In the genomic region with DNA sequence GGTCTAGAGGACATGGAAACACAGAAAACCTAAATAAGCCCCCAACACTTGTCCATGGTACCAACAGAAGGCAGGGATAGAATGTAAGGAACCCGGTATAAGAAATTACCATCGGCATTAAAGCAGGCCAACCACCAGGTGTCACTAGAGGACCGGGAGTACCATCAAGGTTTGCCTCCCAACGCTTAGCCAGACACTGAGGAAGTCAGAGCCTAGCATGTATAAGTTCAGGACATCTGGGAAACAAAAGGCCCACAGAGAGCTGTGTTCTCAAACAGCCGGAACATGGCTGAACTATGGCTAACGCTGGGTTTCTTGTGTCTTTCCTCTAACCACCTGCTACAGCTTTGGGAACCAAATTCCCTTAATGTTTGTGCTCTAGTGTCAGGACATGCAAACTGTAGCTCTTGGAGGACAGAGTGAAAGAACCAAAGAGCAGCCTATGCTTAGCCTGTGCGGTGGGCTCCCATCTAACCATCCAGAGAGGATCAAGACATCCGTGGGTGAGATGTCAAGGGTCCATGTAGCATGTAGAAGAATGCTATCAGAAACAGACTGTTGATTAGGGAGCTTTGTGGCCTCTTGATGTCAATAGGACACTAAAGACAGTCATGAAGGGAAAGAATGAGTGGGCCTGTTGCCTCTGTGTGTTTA, we compare ENCODE assay signal across 9 mouse cellular contexts. TPM values are rescaled to one million over a fixed set of nuclear protein-coding genes. Genes with fewer than 3 reads are reported as not detected.
DNase-seq lines count a peak whose midpoint lies in the region; ATAC-seq and TF ChIP-seq lines count a peak whose summit lies in the region.
"Had no signal": no experiment of that assay in that cellular context is flagged by ENCODE, and none has a peak within 500 bp of the region (broad histone marks: within the 10 kb centered on the region; RNA-seq: fewer than 3 reads in every experiment).

No protein-coding gene starts in this region.

- H3K4me2 ChIP-seq in kidney, embryonic 14.5 days (replicated peaks; ENCODE audit: low read depth, low read length), result no peak overlapping the region
- no peak overlapping the region for H3K4me2 ChIP-seq in neural tube, embryonic 11.5 days (ENCODE audit: low read depth)

- no peaks in the 10 kb centered on the region for H3K9me3 ChIP-seq in kidney, embryonic 14.5 days (ENCODE audit: control insufficient read depth, low read length)
- H3K9me3 ChIP-seq in neural tube, embryonic 11.5 days (ENCODE audit: control insufficient read depth, low read length), result no peaks in the 10 kb centered on the region

- H3K4me3 ChIP-seq in kidney, embryonic 14.5 days (ENCODE audit: low read length), result no peak overlapping the region
- no peak overlapping the region for H3K4me3 ChIP-seq in liver, adult 2 months (ENCODE audit: insufficient read depth, low read depth, low read length)
- H3K4me3 ChIP-seq in neural tube, embryonic 11.5 days (ENCODE audit: low read depth, low read length), result no peak overlapping the region
- H3K4me3 ChIP-seq: erythroblast, embryonic 14.5 days had no signal

- peaks cover 4% of the 10 kb centered on the region; the same call in 1 of the 2 replicates for H3K4me1 ChIP-seq in kidney, embryonic 14.5 days (ENCODE audit: control insufficient read depth, insufficient read depth, low read length)
- peaks cover 18% of the 10 kb centered on the region for H3K4me1 ChIP-seq in liver, adult 2 months (ENCODE audit: control insufficient read depth, insufficient read depth, low read length)
- no peaks in the 10 kb centered on the region for H3K4me1 ChIP-seq in neural tube, embryonic 11.5 days (ENCODE audit: control insufficient read depth, insufficient read depth, low read length)

- no peak overlapping the region for H3K9ac ChIP-seq in kidney, embryonic 14.5 days (ENCODE audit: low read depth, low read length)
- H3K9ac ChIP-seq in liver, adult 2 months (ENCODE audit: low read depth, low read length), result no peak overlapping the region
- H3K9ac ChIP-seq in neural tube, embryonic 11.5 days (ENCODE audit: low read length), result no peak overlapping the region

- ATAC-seq in kidney, embryonic 14.5 days (ENCODE audit: low FRiP score, low TSS enrichment), result peak; percentile 67
- ATAC-seq in neural tube, embryonic 11.5 days (ENCODE audit: insufficient read depth, low FRiP score, low TSS enrichment), result peak; percentile 69; the same call in 1 of the 2 replicates

- peak; percentile 79 for DNase-seq in 416B (ENCODE audit: low read depth)
- DNase-seq in ZHBTc4 (ENCODE audit: low read depth, low spot score), result peak; percentile 74
- DNase-seq in embryo, embryonic 10.5 days (ENCODE audit: low spot score), result peak; percentile 88
- peak; percentile 16 for DNase-seq in gastrocnemius, postnatal 25 days
- DNase-seq in liver, adult 2 months (ENCODE audit: extremely low read depth, low read depth, low spot score), result peak; percentile 63
- DNase-seq in neural tube, embryonic 11.5 days (ENCODE audit: low spot score), result peak; percentile 83
- peak; percentile 40 for DNase-seq in telencephalon, adult 2 months (ENCODE audit: low read depth, low spot score)

- no peaks in the 10 kb centered on the region; the same call in 1 of the 2 replicates for H3K79me2 ChIP-seq in liver, adult 2 months (ENCODE audit: control insufficient read depth, insufficient read depth, low read length)

- TF ChIP-seq CTCF in liver, adult 2 months (IDR thresholded peaks at IDR 0.05; ENCODE audit: low read depth, low read length), result peak; percentile 75

- H3K27me3 ChIP-seq in kidney, embryonic 14.5 days (ENCODE audit: control insufficient read depth, insufficient read depth, low read length), result no peaks in the 10 kb centered on the region
- no peaks in the 10 kb centered on the region for H3K27me3 ChIP-seq in liver, adult 2 months (ENCODE audit: control insufficient read depth, insufficient read depth, low read length)
- no peaks in the 10 kb centered on the region for H3K27me3 ChIP-seq in neural tube, embryonic 11.5 days (ENCODE audit: control insufficient read depth, insufficient read depth, low read length)

- H3K36me3 ChIP-seq in kidney, embryonic 14.5 days (ENCODE audit: control insufficient read depth, insufficient read depth, low read length), result no peaks in the 10 kb centered on the region
- peaks cover 6% of the 10 kb centered on the region; the same call in 1 of the 2 replicates for H3K36me3 ChIP-seq in liver, adult 2 months (ENCODE audit: control insufficient read depth, insufficient read depth, low read length)
- no peaks in the 10 kb centered on the region for H3K36me3 ChIP-seq in neural tube, embryonic 11.5 days (ENCODE audit: control insufficient read depth, insufficient read depth, low read length)

- no peak overlapping the region for H3K27ac ChIP-seq in kidney, embryonic 14.5 days (ENCODE audit: low read depth, low read length)
- H3K27ac ChIP-seq in liver, adult 2 months (replicated peaks; ENCODE audit: insufficient read depth, low read depth, low read length), result no peak overlapping the region
- H3K27ac ChIP-seq in neural tube, embryonic 11.5 days (ENCODE audit: low read depth, low read length), result no peak overlapping the region

- WGBS in kidney, embryonic 14.5 days, result 22% methylated on average over 8 of the region's 8 CpGs
- 27% methylated on average over 8 of the region's 8 CpGs for WGBS in liver, adult 2 months
- 23% methylated on average over 8 of the region's 8 CpGs for WGBS in neural tube, embryonic 11.5 days

- TF ChIP-seq POLR2A in liver, adult 2 months (IDR thresholded peaks at IDR 0.05; ENCODE audit: extremely low read depth, insufficient read depth, low read length), result no peak

RNA-seq across cellular contexts. Expression of a gene that starts 13.6 kb away (rescaled TPM):
- 1 to 10 TPM; 2.2 to 2.9 TPM for total RNA-seq in gastrocnemius, postnatal 25 days (2021)
- 7.1 and 9.8 TPM in 2 replicates for polyA plus RNA-seq in kidney, embryonic 14.5 days (2014; fragmentation: Nextera tagmentation; extraction: Ambion mirVana)
- total RNA-seq in liver, adult 2 months (2014; rRNA removed), result 43.4 and 63.1 TPM in 2 replicates
- polyA plus RNA-seq in liver, adult 2 months (2012; rRNA removed), result 18.5 and 22.0 TPM in 2 replicates
- 6.7 and 8.0 TPM in 2 replicates for polyA plus RNA-seq in neural tube, embryonic 11.5 days (2014; fragmentation: Nextera tagmentation; extraction: Ambion mirVana)

RNA-seq across cellular contexts. Expression of a gene that starts 41.1 kb away (rescaled TPM):
- 10 to 100 TPM in 1 of 2 experiments, 1 to 10 TPM in 1; 6.9 to 15.7 TPM for total RNA-seq in gastrocnemius, postnatal 25 days (2021)
- 20.5 and 23.3 TPM in 2 replicates for polyA plus RNA-seq in kidney, embryonic 14.5 days (2014; fragmentation: Nextera tagmentation; extraction: Ambion mirVana)
- 0.07 and 0.09 TPM in 2 replicates for total RNA-seq in liver, adult 2 months (2014; rRNA removed)
- 0.05 TPM in 1 of 2 replicates, not detected in the other for polyA plus RNA-seq in liver, adult 2 months (2012; rRNA removed)
- polyA plus RNA-seq in neural tube, embryonic 11.5 days (2014; fragmentation: Nextera tagmentation; extraction: Ambion mirVana), result 4.8 and 7.3 TPM in 2 replicates
- polyA plus RNA-seq: erythroblast, embryonic 14.5 days had no signal

Comparison
In these comparisons a context has a peak if more than half of its experiments do, and no peak if none do; other contexts are left out.
1. DNase-seq: peak in every context shown above with its lines; median percentile 88 in embryo, embryonic 10.5 days; 83 in neural tube, embryonic 11.5 days; 79 in 416B; 74 in ZHBTc4; 63 in liver, adult 2 months; 40 in telencephalon, adult 2 months; 16 in gastrocnemius, postnatal 25 days.